Mouse (Mus musculus) spleen, postnatal 14 days (tissue): ENCODE measurements at regions not wholly inside any gene's neighbourhood (a gene's known extent, or its start where the extent isn't known, plus 50 kb on each side); places are given as distances from the start of the nearest gene placed in this dataset.

ENCODE experiments used
- DNase-seq, 2 experiments: peaks; one replicate each; pipeline ENCODE4 v3.0.0; 2021 to 2022; ENCODE audit warnings: low spot score in 2 of 2

GRCm38 (mm10) chr12:55926974-55927321, 90.8 kb downstream of the Brms1l start:
- DNase-seq = no peak

- no peak for DNase-seq
These were observed 90.3 kb downstream of the Brms1l start for GRCm38 (mm10) chr12:55926276-55926973.
